Mouse (Mus musculus) B cell, adult (primary cell): ENCODE measurements around the gene Shisal1. TPM values are rescaled to one million over a fixed set of nuclear protein-coding genes. Genes with fewer than 3 reads are reported as not detected.

Experiments used
- total RNA-seq: library from RNA; stranded (reverse); gene quantifications from 4 replicates; pipeline ENCODE4 v1.2.4, GENCODE M21; 2023; ENCODE audit not compliant: inconsistent age

Gene Shisal1
- total RNA-seq, result not detected in 4 replicates

DNA sequence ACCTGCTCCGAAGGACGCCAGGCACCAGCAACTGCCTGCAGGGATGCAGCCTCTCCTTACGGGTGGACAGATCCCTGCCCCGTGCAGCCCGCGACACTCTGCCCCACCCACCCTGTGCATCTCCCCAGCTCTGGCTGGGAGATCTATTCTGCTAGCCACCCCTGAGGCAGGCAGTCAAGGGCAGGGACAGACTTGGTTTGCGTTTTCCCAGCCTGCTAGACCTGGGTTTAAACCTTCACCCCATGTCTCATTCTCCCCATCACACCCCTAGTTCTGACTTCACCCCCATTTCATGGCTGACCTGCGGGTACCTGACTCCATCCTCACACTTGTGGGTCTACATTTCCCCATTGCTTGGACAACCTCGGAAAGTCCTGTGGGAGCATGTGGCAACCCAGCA, at the start of gene Shisal1:
TSS of gene Shisal1 (minus strand) at position 101 of the 400 bp plus-strand sequence.

Other genes starting within 250 kb of the Shisal1 start
- gene Parvb, start 215.1 kb downstream of the Shisal1 start, total RNA-seq, result 0.48 to 1.5 TPM (median 0.98 TPM) in 4 replicates
- gene Parvg, start 123.1 kb downstream of the Shisal1 start, total RNA-seq, result 98.8 to 127 TPM (median 101 TPM) in 4 replicates
- 14.7 to 16.8 TPM (median 16.3 TPM) in 4 replicates for gene Rtl6, start 110.7 kb upstream of the Shisal1 start, total RNA-seq
- gene Prr5, start 222.5 kb upstream of the Shisal1 start, total RNA-seq, result 86.7 to 103 TPM (median 94.1 TPM) in 4 replicates